Mouse (Mus musculus) limb, embryonic 14.5 days (tissue): ENCODE data around the gene P2rx1. TPM values are rescaled to one million over a fixed set of nuclear protein-coding genes. Genes with fewer than 3 reads are reported as not detected.

Experiments
- ATAC-seq: fragments of 200-750 bp; cut with Nextera tagmentation; 2 replicates; pipeline ENCODE4 v1.8.0; 2017; ENCODE audit warnings: low read depth, moderate number of reproducible peaks, moderate TSS enrichment; ENCODE audit not compliant: low FRiP score
- DNase-seq: peaks from one replicate; pipeline ENCODE4 v3.0.0-alpha.2; 2015; ENCODE audit warnings: low spot score
- H3K27ac ChIP-seq: fragments of 300-500 bp; sonication (generic); replicated peaks from 2 replicates; pipeline ENCODE4 v1.5.1; 2014; ENCODE audit warnings: low read depth, mild to moderate bottlenecking, low read length, moderate library complexity, mixed read lengths
- H3K27me3 ChIP-seq: fragments of 300-500 bp; sonication (generic); 2 replicates; pipeline ENCODE4 v1.6.1; 2014; ENCODE audit warnings: low read length, mixed read lengths; ENCODE audit not compliant: control insufficient read depth, insufficient read depth
- H3K36me3 ChIP-seq: fragments of 300-500 bp; sonication (generic); 2 replicates; pipeline ENCODE4 v1.6.1; 2014; ENCODE audit warnings: mild to moderate bottlenecking, low read length, moderate library complexity, mixed read lengths; ENCODE audit not compliant: control insufficient read depth, insufficient read depth
- H3K4me1 ChIP-seq: fragments of 300-500 bp; sonication (generic); 2 replicates; pipeline ENCODE4 v1.6.1; 2014; ENCODE audit warnings: antibody characterized with exemption, low read length, mixed read lengths; ENCODE audit not compliant: control insufficient read depth, insufficient read depth
- H3K4me2 ChIP-seq: fragments of 300-500 bp; sonication (generic); replicated peaks from 2 replicates; pipeline ENCODE4 v1.6.1; 2014; ENCODE audit warnings: low read depth, mild to moderate bottlenecking, low read length, moderate library complexity; ENCODE audit not compliant: severe bottlenecking
- H3K4me3 ChIP-seq: fragments of 300-500 bp; sonication (generic); replicated peaks from 2 replicates; pipeline ENCODE4 v1.5.1; 2014; ENCODE audit warnings: low read length
- H3K9ac ChIP-seq: fragments of 300-500 bp; sonication (generic); 2 replicates; pipeline ENCODE4 v1.6.1; 2014; ENCODE audit warnings: mild to moderate bottlenecking, low read depth, low read length, moderate library complexity; ENCODE audit not compliant: severe bottlenecking
- H3K9me3 ChIP-seq: fragments of 300-500 bp; sonication (generic); 2 replicates; pipeline ENCODE4 v1.6.1; 2016; ENCODE audit warnings: low read length; ENCODE audit not compliant: control insufficient read depth
- POLR2A ChIP-seq: fragments of 200-500 bp; IDR thresholded peaks from 2 replicates; pipeline ENCODE4 v1.8.0; 2012; ENCODE audit warnings: inconsistent platforms, mild to moderate bottlenecking, moderate library complexity, borderline replicate concordance; ENCODE audit not compliant: insufficient read depth, insufficient read length; ENCODE audit errors: extremely low read depth
- WGBS: fragments of 180-500 bp; shearing (Covaris S2); extraction: QIAGEN DNeasy Blood & Tissue Kit; methylation state at CpG from one replicate; pipeline ENCODE4 v1.1.7; 2014; 5-methylcytosine and 5-hydroxymethylcytosine counted together
- polyA plus RNA-seq, 2 experiments: library from polyadenylated mRNA; depleted of rRNA in 1 of 2; stranded (reverse) in 1 of 2; unstranded in 1 of 2; fragments of >200 nt; fragmentation: Nextera tagmentation in 1 of 2; extraction: Ambion mirVana in 1 of 2; gene quantifications; 2 replicates each; pipeline versions ENCODE4 v1.2.1 to v1.2.3; 2012 to 2014

The P2rx1 gene
- polyA plus RNA-seq, 2 experiments: 1.8 to 2.2 TPM

DNA sequence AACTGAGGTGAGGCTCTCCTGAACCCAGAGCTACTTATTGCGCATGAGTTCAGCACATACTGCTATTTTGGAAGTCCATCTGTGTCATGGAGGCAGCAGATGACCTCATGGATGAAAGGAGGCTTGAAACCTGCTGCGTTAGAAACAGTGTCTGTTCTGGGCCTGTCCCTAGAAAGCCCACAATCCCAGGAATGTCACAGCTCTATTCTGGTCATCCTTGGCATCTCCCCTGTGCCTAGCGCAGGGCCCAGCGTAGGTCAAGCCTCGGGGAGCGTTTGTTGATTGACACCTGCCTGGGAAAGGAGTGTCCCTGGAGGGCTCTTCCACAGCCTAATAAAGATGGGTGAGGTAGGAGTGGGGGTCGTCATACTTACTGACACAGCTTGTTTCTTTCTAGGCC lies 37.2 kb downstream of the P2rx1 start:
- Histone ChIP-seq H3K36me3 (0 out of 2 replicates have a peak, but pooled peaks cover 4% of the 10 kb centered on the region), H3K9ac (no peak overlapping the region), H3K4me3 (no peak overlapping the region), H3K27ac (no peak overlapping the region), H3K4me1 (peaks cover 6% of the 10 kb centered on the region), H3K27me3 (no peaks in the 10 kb centered on the region), H3K4me2 (no peak overlapping the region), H3K9me3 (no peaks in the 10 kb centered on the region)
- TF ChIP-seq POLR2A: no peak
- DNase-seq: no peak
- WGBS: 79% methylated on average over 7 of the region's 7 CpGs
- ATAC-seq: no peak

DNA sequence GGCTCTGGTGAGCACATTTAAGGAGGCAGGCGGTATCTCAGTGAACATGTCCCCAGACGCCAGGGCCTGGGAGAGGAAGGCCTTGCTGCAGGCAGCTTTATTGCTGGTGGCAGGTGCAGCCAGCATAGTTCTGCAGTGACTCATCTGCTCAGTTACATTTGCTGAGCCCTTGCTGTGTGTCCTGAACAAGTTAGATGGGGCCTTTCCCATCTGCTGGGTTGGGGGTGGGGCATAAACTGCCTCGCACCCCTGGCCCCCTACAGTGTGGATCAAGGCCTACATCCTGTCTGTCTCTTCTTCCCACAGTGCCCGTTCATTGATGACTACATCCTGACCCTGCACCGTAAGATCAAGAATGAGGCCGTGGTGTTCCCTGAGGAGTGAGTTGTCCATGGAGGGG lies 38.0 kb downstream of the P2rx1 start:
- TF ChIP-seq POLR2A: no peak
- Histone ChIP-seq H3K4me1 (no peaks in the 10 kb centered on the region), H3K4me2 (no peak overlapping the region), H3K27me3 (no peaks in the 10 kb centered on the region), H3K27ac (no peak overlapping the region), H3K9me3 (no peaks in the 10 kb centered on the region), H3K4me3 (no peak overlapping the region), H3K36me3 (0 out of 2 replicates have a peak, but pooled peaks cover 4% of the 10 kb centered on the region), H3K9ac (no peak overlapping the region)
- peak; percentile 33 for DNase-seq
- 50% methylated on average over 6 of the region's 6 CpGs for WGBS
- ATAC-seq: peak; percentile 79

DNA sequence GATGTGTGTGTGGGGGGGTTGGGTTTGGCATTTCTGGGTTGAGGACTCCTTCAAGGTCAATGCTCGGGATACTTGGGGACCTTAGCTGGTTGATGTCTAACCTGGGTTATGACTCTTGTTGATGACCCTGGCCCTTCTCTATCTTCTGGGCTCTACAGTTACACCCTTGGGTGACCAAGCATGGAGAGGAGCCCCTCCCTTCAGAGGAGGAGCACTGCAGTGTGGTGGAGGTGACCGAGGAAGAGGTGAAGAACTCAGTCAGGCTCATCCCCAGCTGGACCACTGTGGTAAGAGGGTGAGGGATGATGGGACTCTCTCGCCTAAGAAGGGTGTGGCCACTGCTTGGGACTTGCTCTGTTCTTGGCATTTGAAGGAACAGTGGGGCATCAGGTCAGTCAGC lies 38.8 kb downstream of the P2rx1 start:
- Histone ChIP-seq H3K4me2 (no peak overlapping the region), H3K36me3 (0 out of 2 replicates have a peak, but pooled peaks cover 4% of the 10 kb centered on the region), H3K27ac (no peak overlapping the region), H3K9ac (no peak overlapping the region), H3K27me3 (no peaks in the 10 kb centered on the region), H3K4me1 (no peaks in the 10 kb centered on the region), H3K9me3 (no peaks in the 10 kb centered on the region), H3K4me3 (no peak overlapping the region)
- ATAC-seq (no peak), DNase-seq (no peak)
- no peak for TF ChIP-seq POLR2A
- 81% methylated on average over 3 of the region's 3 CpGs for WGBS

DNA sequence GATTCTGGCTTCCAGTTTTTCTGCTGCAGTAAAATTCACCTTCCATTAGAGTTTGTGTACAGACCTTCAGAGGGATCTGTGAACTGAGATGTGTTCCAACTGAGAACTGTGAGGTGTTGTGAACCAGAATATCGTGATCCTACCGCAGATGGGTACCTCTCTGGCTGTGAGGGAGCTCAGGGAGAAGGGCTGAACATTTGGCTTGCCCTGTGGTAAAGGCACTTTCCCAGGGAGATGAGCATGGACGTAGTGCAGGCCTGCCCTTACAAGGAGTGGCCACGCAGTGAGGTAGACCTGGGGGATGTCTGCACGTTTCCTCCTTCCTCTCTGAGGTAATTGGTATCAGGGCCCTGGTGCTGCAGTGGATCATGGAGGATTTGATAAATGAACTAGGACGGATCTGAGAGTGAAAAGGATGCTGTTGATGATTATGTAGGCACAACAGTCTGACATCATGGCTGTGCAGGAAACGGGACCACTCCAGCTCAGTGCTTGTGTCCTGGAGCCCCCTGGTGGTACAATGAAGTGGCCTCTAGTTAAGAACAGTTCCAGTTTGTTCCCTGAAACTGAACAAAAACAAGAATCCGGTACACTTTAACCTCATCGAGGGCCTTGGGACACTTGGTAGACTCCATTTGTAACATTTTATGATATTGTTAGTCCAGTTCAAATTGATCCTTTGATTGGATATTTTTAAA lies 40.3 kb downstream of the P2rx1 start:
- TF ChIP-seq POLR2A: no peak
- Histone ChIP-seq H3K9ac (no peak overlapping the region), H3K4me1 (no peaks in the 10 kb centered on the region), H3K27me3 (no peaks in the 10 kb centered on the region), H3K4me3 (no peak overlapping the region), H3K9me3 (no peaks in the 10 kb centered on the region), H3K4me2 (no peak overlapping the region), H3K36me3 (0 out of 2 replicates have a peak, but pooled peaks cover 4% of the 10 kb centered on the region), H3K27ac (no peak overlapping the region)
- WGBS: 58% methylated on average over 9 of the region's 9 CpGs
- DNase-seq (peak; percentile 71), ATAC-seq (peak; percentile 77)

DNA sequence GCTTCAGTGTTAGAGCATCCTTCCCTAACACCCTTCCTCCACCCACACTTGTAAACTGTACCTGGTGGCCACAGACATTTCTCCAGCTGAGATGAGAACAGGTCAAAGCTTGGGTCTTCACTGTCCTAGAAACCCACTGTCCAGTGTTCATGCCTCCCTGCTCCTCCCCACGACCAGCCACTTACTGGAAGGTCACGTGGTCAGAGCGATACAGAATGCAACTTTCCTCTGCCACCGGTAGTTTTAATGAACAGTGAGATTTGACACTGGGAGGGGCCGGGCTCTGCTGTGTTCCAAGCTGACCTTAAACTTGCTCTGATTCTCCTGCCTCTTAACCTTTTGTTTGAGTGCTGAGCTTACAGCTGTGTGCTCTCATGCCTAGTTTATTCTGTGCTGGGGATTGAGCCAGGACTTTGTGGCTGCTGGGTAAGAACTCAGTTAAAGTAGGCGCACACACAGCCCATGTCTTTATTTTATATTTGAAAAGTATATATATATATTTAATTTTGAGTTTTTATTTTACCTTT lies 45.4 kb downstream of the P2rx1 start:
- no peak for ATAC-seq
- DNase-seq: no peak
- 39% methylated on average over 6 of the region's 6 CpGs for WGBS

More for the DNA sequence above, 45.4 kb downstream of the P2rx1 start:
- Histone ChIP-seq H3K27me3 (no peaks in the 10 kb centered on the region), H3K4me3 (no peak overlapping the region), H3K27ac (no peak overlapping the region), H3K36me3 (no peaks in the 10 kb centered on the region), H3K4me2 (no peak overlapping the region), H3K9me3 (no peaks in the 10 kb centered on the region), H3K9ac (no peak overlapping the region), H3K4me1 (peaks cover 7% of the 10 kb centered on the region)
- no peak for TF ChIP-seq POLR2A
